Mouse (Mus musculus): ENCODE measurements around the gene Dnali1. TPM values are rescaled to one million over a fixed set of nuclear protein-coding genes. Genes with fewer than 3 reads are reported as not detected.

Gene Dnali1
- polyA plus RNA-seq, 1 experiment, result 0.04 TPM

DNA sequence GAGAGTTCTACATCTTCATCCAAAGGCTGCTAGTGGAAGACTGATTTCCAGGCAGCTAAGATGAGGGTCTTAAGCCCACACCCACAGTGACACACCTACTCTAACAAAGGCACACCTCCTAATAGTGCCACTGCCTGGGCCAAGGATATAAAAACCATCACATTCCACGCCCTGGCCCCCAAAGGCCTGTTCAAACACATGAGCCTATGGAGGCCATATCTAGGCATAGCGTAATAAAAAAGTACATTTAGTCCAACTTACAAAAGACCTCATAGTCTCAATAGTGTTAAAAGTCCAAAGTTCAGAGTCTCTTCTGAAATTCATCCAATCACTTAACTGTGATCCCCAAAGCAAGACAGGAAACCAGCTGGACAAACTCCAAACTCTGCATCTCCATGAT, 13.2 kb upstream of the Dnali1 start:
- no peak overlapping the region for H3K4me3 ChIP-seq (ENCODE audit: insufficient read depth, poor library complexity, severe bottlenecking)
- peaks cover 17% of the 10 kb centered on the region for H3K36me3 ChIP-seq (ENCODE audit: control insufficient read depth, insufficient read depth)
- no peak overlapping the region for H3ac ChIP-seq (ENCODE audit: control insufficient read depth, insufficient read length, low read depth)
- no peak for TF ChIP-seq FOSL1 (IDR thresholded peaks at IDR 0.05; ENCODE audit: insufficient read depth, low read length, poor library complexity, severe bottlenecking)
- TF ChIP-seq MAX (IDR thresholded peaks at IDR 0.05), result no peak
- TF ChIP-seq CTCF (IDR thresholded peaks at IDR 0.05; ENCODE audit: control insufficient read depth, insufficient read depth, insufficient read length), result no peak
- no peak for TF ChIP-seq USF1 (IDR thresholded peaks at IDR 0.05; ENCODE audit: low read depth)
- TF ChIP-seq MYOG (IDR thresholded peaks at IDR 0.05; ENCODE audit: control insufficient read depth, extremely low read depth, insufficient read length), result no peak
- TF ChIP-seq CEBPB (IDR thresholded peaks at IDR 0.05; ENCODE audit: low read depth), result no peak
- TF ChIP-seq MYOD1 (IDR thresholded peaks at IDR 0.05; ENCODE audit: control insufficient read depth, insufficient read length, low read depth), result no peak
- no peaks in the 10 kb centered on the region for H3K79me3 ChIP-seq (ENCODE audit: low read depth)
- H3K79me2 ChIP-seq (ENCODE audit: control insufficient read depth, insufficient read depth), result no peaks in the 10 kb centered on the region
- H3K27me3 ChIP-seq (ENCODE audit: control insufficient read depth, insufficient read depth, insufficient read length), result no peaks in the 10 kb centered on the region

DNA sequence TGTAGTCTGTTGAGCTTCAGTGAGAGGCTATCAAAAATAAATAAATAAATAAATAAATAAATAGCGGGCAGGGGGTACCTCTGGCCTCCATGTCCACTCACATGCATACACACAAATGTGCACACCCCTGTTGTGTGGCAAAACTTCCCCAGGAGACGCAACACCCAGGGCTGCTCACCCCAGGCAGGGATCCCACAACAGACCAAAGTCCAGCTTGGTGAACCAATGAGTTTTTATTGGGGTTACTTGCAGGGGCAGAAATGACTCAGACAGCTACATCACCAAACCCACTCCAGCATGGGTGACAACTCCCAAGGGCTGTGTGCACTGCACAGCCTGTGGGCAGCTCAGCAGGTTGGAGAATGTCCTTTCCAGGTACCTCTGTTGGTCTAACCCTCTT, 12.2 kb upstream of the Dnali1 start:
- Histone ChIP-seq H3K36me3 (ENCODE audit: control insufficient read depth, insufficient read depth) (peaks cover 27% of the 10 kb centered on the region), H3K4me3 (ENCODE audit: insufficient read depth, poor library complexity, severe bottlenecking) (no peak overlapping the region), H3K79me3 (ENCODE audit: low read depth) (no peaks in the 10 kb centered on the region), H3K79me2 (ENCODE audit: control insufficient read depth, insufficient read depth) (no peaks in the 10 kb centered on the region), H3ac (ENCODE audit: control insufficient read depth, insufficient read length, low read depth) (no peak overlapping the region), H3K27me3 (ENCODE audit: control insufficient read depth, insufficient read depth, insufficient read length) (no peaks in the 10 kb centered on the region)
- TF ChIP-seq USF1 (IDR thresholded peaks at IDR 0.05; ENCODE audit: low read depth) (no peak), CEBPB (IDR thresholded peaks at IDR 0.05; ENCODE audit: low read depth) (no peak), FOSL1 (IDR thresholded peaks at IDR 0.05; ENCODE audit: insufficient read depth, low read length, poor library complexity, severe bottlenecking) (no peak), MYOG (IDR thresholded peaks at IDR 0.05; ENCODE audit: control insufficient read depth, extremely low read depth, insufficient read length) (no peak), MAX (IDR thresholded peaks at IDR 0.05) (no peak), MYOD1 (IDR thresholded peaks at IDR 0.05; ENCODE audit: control insufficient read depth, insufficient read length, low read depth) (no peak), CTCF (IDR thresholded peaks at IDR 0.05; ENCODE audit: control insufficient read depth, insufficient read depth, insufficient read length) (no peak)

DNA sequence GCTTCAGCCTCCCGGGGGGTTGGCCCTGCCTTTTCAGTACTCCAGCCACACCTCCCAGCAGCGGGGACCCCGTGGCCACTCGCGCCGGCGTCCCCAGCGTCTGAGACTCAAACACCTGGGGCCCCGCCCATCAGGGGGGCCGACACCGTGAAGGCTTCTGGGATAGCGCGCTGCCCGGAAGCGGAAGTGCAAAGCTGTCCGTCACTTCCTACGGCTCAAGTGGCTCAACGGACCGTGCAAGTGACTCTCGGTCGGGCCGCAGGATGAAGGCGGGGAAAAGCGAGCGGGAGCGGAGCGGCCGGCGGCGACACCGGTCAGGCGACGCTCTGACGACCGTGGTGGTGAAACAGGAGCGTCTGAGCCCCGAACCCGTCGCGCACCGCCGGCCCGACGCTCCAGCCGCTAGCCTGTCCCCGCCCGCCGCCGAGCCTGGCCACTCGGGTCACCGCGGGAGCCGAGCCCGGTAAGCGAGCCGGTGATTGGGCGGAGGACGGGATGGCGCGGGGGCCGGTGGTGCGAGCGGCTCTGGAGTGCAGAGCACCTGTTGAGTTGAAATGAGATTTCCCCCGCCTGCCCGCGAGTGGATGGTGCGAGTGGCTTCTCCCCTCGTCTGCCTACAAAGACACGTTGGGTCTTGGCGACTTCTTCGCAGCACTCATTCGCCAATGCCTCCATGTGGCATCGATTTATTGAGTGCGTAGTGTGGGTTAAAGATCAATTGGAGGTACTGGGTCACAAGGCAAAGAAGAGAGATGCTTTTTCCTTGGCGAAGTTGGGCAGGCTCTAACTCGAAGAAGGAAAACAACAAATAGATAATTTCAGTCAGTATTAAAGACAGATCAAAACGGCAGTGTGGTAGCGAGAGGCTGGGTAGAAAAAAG, 1.2 kb upstream of the Dnali1 start, which contains the start of gene Snip1:
Snip1 (plus strand) TSS at position 183 of the 881 bp plus-strand sequence.
- Histone ChIP-seq H3K27me3 (ENCODE audit: control insufficient read depth, insufficient read depth, insufficient read length) (no peaks in the 10 kb centered on the region), H3K79me2 (ENCODE audit: control insufficient read depth, insufficient read depth) (peaks cover 43% of the 10 kb centered on the region), H3ac (ENCODE audit: control insufficient read depth, insufficient read length, low read depth) (peak within 1 kb of the TSS; percentile 90), H3K4me3 (ENCODE audit: insufficient read depth, poor library complexity, severe bottlenecking) (peak within 1 kb of the TSS; percentile 87), H3K79me3 (ENCODE audit: low read depth) (peaks cover 26% of the 10 kb centered on the region), H3K36me3 (ENCODE audit: control insufficient read depth, insufficient read depth) (peaks cover 31% of the 10 kb centered on the region)
- TF ChIP-seq MAX (IDR thresholded peaks at IDR 0.05) (peak; percentile 49), MYOG (IDR thresholded peaks at IDR 0.05; ENCODE audit: control insufficient read depth, extremely low read depth, insufficient read length) (no peak), CTCF (IDR thresholded peaks at IDR 0.05; ENCODE audit: control insufficient read depth, insufficient read depth, insufficient read length) (no peak), MYOD1 (IDR thresholded peaks at IDR 0.05; ENCODE audit: control insufficient read depth, insufficient read length, low read depth) (no peak), FOSL1 (IDR thresholded peaks at IDR 0.05; ENCODE audit: insufficient read depth, low read length, poor library complexity, severe bottlenecking) (no peak)

DNA sequence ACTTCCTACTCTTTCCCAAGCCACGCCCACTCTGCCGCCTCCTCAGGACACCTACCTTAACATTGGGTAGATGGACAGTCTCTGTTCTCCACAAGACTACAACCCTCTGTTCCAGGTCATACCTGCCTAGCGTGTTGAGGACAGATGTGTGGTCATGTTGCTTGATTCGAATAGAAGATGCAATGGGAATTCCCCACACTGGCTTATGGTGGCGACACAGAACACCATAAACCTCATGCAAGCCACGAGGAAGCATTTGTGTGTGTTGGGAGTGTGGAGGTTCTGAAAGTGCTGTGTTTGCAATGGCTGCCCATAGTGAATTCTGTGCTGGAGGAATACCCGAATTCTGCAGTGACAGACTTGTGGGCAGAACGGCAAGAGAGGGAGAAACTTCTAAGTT, 1.7 kb downstream of the Dnali1 start:
- no peak overlapping the region for H3K4me3 ChIP-seq (ENCODE audit: insufficient read depth, poor library complexity, severe bottlenecking)
- H3K27me3 ChIP-seq (ENCODE audit: control insufficient read depth, insufficient read depth, insufficient read length), result no peaks in the 10 kb centered on the region
- no peak for TF ChIP-seq MYOG (IDR thresholded peaks at IDR 0.05; ENCODE audit: control insufficient read depth, extremely low read depth, insufficient read length)
- no peak for TF ChIP-seq FOSL1 (IDR thresholded peaks at IDR 0.05; ENCODE audit: insufficient read depth, low read length, poor library complexity, severe bottlenecking)
- TF ChIP-seq CEBPB (IDR thresholded peaks at IDR 0.05; ENCODE audit: low read depth), result no peak
- TF ChIP-seq MAX (IDR thresholded peaks at IDR 0.05), result no peak
- no peak for TF ChIP-seq CTCF (IDR thresholded peaks at IDR 0.05; ENCODE audit: control insufficient read depth, insufficient read depth, insufficient read length)
- no peak for TF ChIP-seq USF1 (IDR thresholded peaks at IDR 0.05; ENCODE audit: low read depth)
- no peak for TF ChIP-seq MYOD1 (IDR thresholded peaks at IDR 0.05; ENCODE audit: control insufficient read depth, insufficient read length, low read depth)
- no peak overlapping the region for H3ac ChIP-seq (ENCODE audit: control insufficient read depth, insufficient read length, low read depth)
- H3K79me3 ChIP-seq (ENCODE audit: low read depth), result peaks cover 20% of the 10 kb centered on the region
- H3K36me3 ChIP-seq (ENCODE audit: control insufficient read depth, insufficient read depth), result peaks cover 2% of the 10 kb centered on the region
- H3K79me2 ChIP-seq (ENCODE audit: control insufficient read depth, insufficient read depth), result peaks cover 24% of the 10 kb centered on the region

DNA sequence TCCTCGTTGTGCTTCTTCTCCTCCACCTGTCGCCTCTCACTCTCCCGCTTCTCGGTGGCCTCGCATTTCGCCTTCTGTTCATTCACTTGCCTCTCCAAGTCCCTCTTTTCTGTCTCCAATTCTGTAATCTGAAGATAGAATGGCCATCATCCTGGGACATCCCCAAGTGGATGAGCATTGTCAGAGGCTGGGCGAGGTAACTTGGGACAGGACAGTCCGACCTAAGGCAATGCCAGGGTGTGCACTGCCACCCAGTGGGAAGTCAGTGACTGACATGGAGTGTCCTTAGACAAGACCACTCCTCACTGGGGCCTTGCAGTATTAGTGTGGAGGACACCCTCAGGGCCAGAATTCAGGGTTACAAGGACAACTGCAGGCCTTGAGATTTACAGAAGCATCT, 6.5 kb downstream of the Dnali1 start:
- Histone ChIP-seq H3K27me3 (ENCODE audit: control insufficient read depth, insufficient read depth, insufficient read length) (no peaks in the 10 kb centered on the region), H3K79me2 (ENCODE audit: control insufficient read depth, insufficient read depth) (no peaks in the 10 kb centered on the region), H3K79me3 (ENCODE audit: low read depth) (no peaks in the 10 kb centered on the region), H3ac (ENCODE audit: control insufficient read depth, insufficient read length, low read depth) (no peak overlapping the region), H3K36me3 (ENCODE audit: control insufficient read depth, insufficient read depth) (peaks cover 22% of the 10 kb centered on the region), H3K4me3 (ENCODE audit: insufficient read depth, poor library complexity, severe bottlenecking) (no peak overlapping the region)
- TF ChIP-seq CEBPB (IDR thresholded peaks at IDR 0.05; ENCODE audit: low read depth) (no peak), CTCF (IDR thresholded peaks at IDR 0.05; ENCODE audit: control insufficient read depth, insufficient read depth, insufficient read length) (peak; percentile 53), FOSL1 (IDR thresholded peaks at IDR 0.05; ENCODE audit: insufficient read depth, low read length, poor library complexity, severe bottlenecking) (no peak)

Measured in C2C12 (cell line).